Mouse (Mus musculus) embryonic fibroblast, embryonic 13.5 days (primary cell): ENCODE data around the gene Tmem233.

Source experiments
- CTCF ChIP-seq: IDR thresholded peaks from 2 replicates; pipeline ENCODE4 v1.5.1; 2011; ENCODE audit warnings: mild to moderate bottlenecking, control low read depth, low read length, moderate library complexity, borderline replicate concordance; ENCODE audit not compliant: insufficient read depth
- POLR2A ChIP-seq: IDR thresholded peaks from 2 replicates; pipeline ENCODE4 v1.6.1; 2011; ENCODE audit warnings: low read depth, mild to moderate bottlenecking, control low read depth, low read length, moderate library complexity

GRCm38 (mm10) chr5:116009884-116010627 lies 73.0 kb downstream of the Tmem233 start:
- no peak for TF ChIP-seq CTCF
- no peak for TF ChIP-seq POLR2A
